Mouse (Mus musculus) hindlimb bud, embryonic 11.5 days (tissue): Measurements from ENCODE around the gene Enpep.

Experiments
- DNase-seq: peaks from one replicate; pipeline ENCODE4 v3.0.0-alpha.2; 2012; ENCODE audit warnings: low read depth, low spot score; ENCODE audit errors: extremely low spot score

Enpep gene

GRCm38 (mm10) chr3:129254246-129254645, 78.3 kb downstream of the Enpep start:
- no peak for DNase-seq

GRCm38 (mm10) chr3:129250997-129251396, 81.5 kb downstream of the Enpep start:
- no peak for DNase-seq

GRCm38 (mm10) chr3:129238664-129239258, 93.8 kb downstream of the Enpep start:
- no peak for DNase-seq

GRCm38 (mm10) chr3:129238010-129238409, 94.5 kb downstream of the Enpep start:
- DNase-seq: no peak

- no peak for DNase-seq
These were observed 105.2 kb downstream of the Enpep start for GRCm38 (mm10) chr3:129227331-129227730.

- no peak for DNase-seq
These were observed 105.8 kb downstream of the Enpep start for GRCm38 (mm10) chr3:129226681-129227080.

- no peak for DNase-seq
These were observed 106.8 kb downstream of the Enpep start for GRCm38 (mm10) chr3:129225577-129226289.

GRCm38 (mm10) chr3:129224806-129225576, 107.5 kb downstream of the Enpep start:
- no peak for DNase-seq

GRCm38 (mm10) chr3:129223964-129224805, 108.3 kb downstream of the Enpep start:
- DNase-seq: no peak

- no peak for DNase-seq
These were observed 109.1 kb downstream of the Enpep start for GRCm38 (mm10) chr3:129223401-129223800.

- DNase-seq: no peak
These were observed 109.9 kb downstream of the Enpep start for GRCm38 (mm10) chr3:129222448-129223290.

- DNase-seq: no peak
These were observed 110.9 kb downstream of the Enpep start for GRCm38 (mm10) chr3:129221380-129222260.

GRCm38 (mm10) chr3:129220681-129221379, 111.7 kb downstream of the Enpep start:
- no peak for DNase-seq

GRCm38 (mm10) chr3:129220086-129220670, 112.3 kb downstream of the Enpep start:
- DNase-seq: no peak
